Mouse (Mus musculus): ENCODE data around the gene Ptpn3. TPM values are rescaled to one million over a fixed set of nuclear protein-coding genes. Genes with fewer than 3 reads are reported as not detected.

Ptpn3 gene
- total and polyA plus RNA-seq, 2 experiments, result 12.7 to 18.4 TPM

DNA sequence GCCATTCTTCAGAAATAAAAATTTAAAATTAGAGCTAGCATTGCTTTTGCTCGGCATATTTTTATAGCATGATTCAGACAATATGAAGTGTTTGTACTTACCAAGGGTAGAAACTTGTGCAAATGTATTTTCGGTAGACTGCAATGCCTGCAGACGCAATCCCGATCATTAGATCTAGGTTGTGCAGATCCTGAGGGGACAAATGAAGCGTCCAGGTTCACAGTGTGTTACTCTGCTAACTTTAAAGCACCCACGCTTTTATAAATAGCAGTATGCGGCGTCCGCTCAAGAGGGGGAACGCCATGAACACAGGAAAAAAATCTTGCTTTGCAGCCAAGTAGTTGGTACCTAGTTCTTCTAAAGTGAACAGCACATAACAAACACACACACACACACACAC, 56.8 kb downstream of the Ptpn3 start:
- Histone ChIP-seq H3K4me1 (ENCODE audit: control insufficient read depth, insufficient read depth, low read length) (no peaks in the 10 kb centered on the region), H3K9ac (ENCODE audit: low read depth, low read length) (no peak overlapping the region), H3K4me3 (ENCODE audit: insufficient read depth, low read depth, low read length) (no peak overlapping the region), H3K36me3 (ENCODE audit: control insufficient read depth, insufficient read depth, low read length) (peaks cover 24% of the 10 kb centered on the region), H3K27me3 (ENCODE audit: control insufficient read depth, insufficient read depth, low read length) (no peaks in the 10 kb centered on the region), H3K27ac (replicated peaks; ENCODE audit: insufficient read depth, low read depth, low read length) (no peak overlapping the region), H3K79me2 (ENCODE audit: control insufficient read depth, insufficient read depth, low read length) (no peaks in the 10 kb centered on the region)
- no peak for DNase-seq (ENCODE audit: extremely low read depth, low read depth, low spot score)
- TF ChIP-seq CTCF (IDR thresholded peaks at IDR 0.05; ENCODE audit: low read depth, low read length), result no peak
- no peak for TF ChIP-seq POLR2A (IDR thresholded peaks at IDR 0.05; ENCODE audit: extremely low read depth, insufficient read depth, low read length)
- WGBS, result 95% methylated on average over 10 of the region's 10 CpGs

DNA sequence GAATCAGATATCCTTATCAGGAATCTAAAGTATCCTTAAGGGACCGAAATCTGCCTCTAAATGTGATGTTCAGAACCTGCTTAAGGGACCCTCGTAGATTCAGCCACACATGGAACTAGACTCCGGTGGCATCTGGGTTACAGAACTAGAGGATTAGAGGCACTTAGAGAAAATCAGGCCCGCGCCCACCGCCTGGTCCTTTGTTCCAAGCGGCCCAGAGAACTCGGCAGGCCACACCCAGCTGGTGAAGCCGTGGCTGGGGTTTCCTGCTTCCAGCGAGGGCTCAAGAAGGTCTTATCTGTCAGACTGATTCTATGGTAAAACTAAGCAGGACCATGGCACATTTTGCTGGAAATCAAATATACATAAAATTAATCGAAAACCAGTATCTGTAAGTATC, 58.3 kb downstream of the Ptpn3 start:
- Histone ChIP-seq H3K9ac (ENCODE audit: low read depth, low read length) (no peak overlapping the region), H3K36me3 (ENCODE audit: control insufficient read depth, insufficient read depth, low read length) (peaks cover 22% of the 10 kb centered on the region)
- 80% methylated on average over 11 of the region's 11 CpGs for WGBS

DNA sequence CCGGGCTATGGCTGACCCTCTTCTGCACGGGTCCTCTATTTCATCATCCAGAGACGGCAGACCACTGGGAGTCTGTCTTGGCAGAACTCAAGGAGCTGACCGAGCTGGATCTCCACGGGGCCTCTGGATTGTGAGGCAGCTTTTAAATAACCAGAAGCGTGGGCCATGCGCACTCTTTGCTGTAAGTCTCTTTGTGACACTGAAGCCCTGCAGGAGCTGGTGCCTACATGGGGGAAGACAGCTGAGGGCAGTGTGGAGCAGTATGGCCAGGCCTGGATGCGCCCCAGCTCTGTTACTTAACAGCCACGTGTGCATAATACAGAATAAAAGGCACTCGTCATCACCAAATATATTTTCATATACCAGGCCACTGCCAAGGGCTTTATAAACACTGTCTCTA, 60.7 kb downstream of the Ptpn3 start:
- Histone ChIP-seq H3K27ac (replicated peaks; ENCODE audit: insufficient read depth, low read depth, low read length) (no peak overlapping the region), H3K4me3 (ENCODE audit: insufficient read depth, low read depth, low read length) (no peak overlapping the region), H3K27me3 (ENCODE audit: control insufficient read depth, insufficient read depth, low read length) (no peaks in the 10 kb centered on the region), H3K79me2 (ENCODE audit: control insufficient read depth, insufficient read depth, low read length) (no peaks in the 10 kb centered on the region), H3K4me1 (ENCODE audit: control insufficient read depth, insufficient read depth, low read length) (no peaks in the 10 kb centered on the region), H3K36me3 (ENCODE audit: control insufficient read depth, insufficient read depth, low read length) (peaks cover 17% of the 10 kb centered on the region), H3K9ac (ENCODE audit: low read depth, low read length) (no peak overlapping the region)
- TF ChIP-seq POLR2A (IDR thresholded peaks at IDR 0.05; ENCODE audit: extremely low read depth, insufficient read depth, low read length) (no peak), CTCF (IDR thresholded peaks at IDR 0.05; ENCODE audit: low read depth, low read length) (no peak)
- no peak for DNase-seq (ENCODE audit: extremely low read depth, low read depth, low spot score)
- WGBS, result 90% methylated on average over 10 of the region's 10 CpGs

More for the DNA sequence above, 58.3 kb downstream of the Ptpn3 start:
- no peak overlapping the region for H3K4me3 ChIP-seq (ENCODE audit: insufficient read depth, low read depth, low read length)
- no peak overlapping the region for H3K27ac ChIP-seq (replicated peaks; ENCODE audit: insufficient read depth, low read depth, low read length)
- no peaks in the 10 kb centered on the region for H3K27me3 ChIP-seq (ENCODE audit: control insufficient read depth, insufficient read depth, low read length)
- TF ChIP-seq CTCF (IDR thresholded peaks at IDR 0.05; ENCODE audit: low read depth, low read length) (no peak), POLR2A (IDR thresholded peaks at IDR 0.05; ENCODE audit: extremely low read depth, insufficient read depth, low read length) (no peak)
- H3K4me1 ChIP-seq (ENCODE audit: control insufficient read depth, insufficient read depth, low read length), result no peaks in the 10 kb centered on the region
- H3K79me2 ChIP-seq (ENCODE audit: control insufficient read depth, insufficient read depth, low read length), result no peaks in the 10 kb centered on the region
- DNase-seq (ENCODE audit: extremely low read depth, low read depth, low spot score), result no peak

DNA sequence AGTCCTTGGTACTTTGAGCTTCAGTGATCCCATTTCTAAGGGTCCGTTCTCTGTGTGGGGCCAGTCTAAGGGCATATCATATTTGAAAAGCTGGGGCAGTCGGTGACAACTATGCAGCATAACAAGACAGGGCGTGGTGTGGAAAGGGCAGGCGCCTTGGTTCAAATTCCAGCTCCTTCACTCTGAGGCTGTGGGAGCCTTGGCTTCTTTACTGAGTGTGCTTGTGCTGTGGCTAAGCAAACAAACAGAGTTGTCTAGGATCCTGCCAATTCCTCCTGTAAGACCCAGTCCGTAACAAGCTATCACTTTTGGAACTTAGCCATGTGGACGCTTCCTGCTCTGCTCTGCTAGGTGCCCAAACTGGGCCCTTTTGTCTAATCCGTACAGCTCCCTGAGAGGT, 61.5 kb downstream of the Ptpn3 start:
- H3K79me2 ChIP-seq (ENCODE audit: control insufficient read depth, insufficient read depth, low read length), result no peaks in the 10 kb centered on the region
- WGBS, result 64% methylated on average over 7 of the region's 7 CpGs

DNA sequence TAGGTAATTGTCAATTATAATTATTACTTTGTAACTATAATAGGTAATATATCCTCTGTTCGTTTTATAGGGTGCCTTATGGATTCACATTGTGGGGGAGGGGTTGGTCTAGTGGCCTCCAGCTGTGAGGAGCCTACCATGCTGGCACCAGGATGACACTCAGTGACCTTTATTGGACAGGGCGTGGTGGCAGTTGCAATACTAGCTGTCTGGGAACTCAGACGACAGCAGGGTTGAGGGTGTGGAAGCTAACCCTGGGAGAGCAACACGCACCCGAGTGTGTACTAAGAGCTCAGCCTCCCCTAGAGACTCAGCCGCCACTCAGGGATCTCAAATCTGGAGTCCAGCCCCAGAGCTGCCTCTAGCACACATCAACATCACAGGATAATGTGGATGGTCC, 62.5 kb downstream of the Ptpn3 start:
- TF ChIP-seq CTCF (IDR thresholded peaks at IDR 0.05; ENCODE audit: low read depth, low read length), result no peak
- no peak for TF ChIP-seq POLR2A (IDR thresholded peaks at IDR 0.05; ENCODE audit: extremely low read depth, insufficient read depth, low read length)
- WGBS, result 64% methylated on average over 6 of the region's 6 CpGs
- Histone ChIP-seq H3K27ac (replicated peaks; ENCODE audit: insufficient read depth, low read depth, low read length) (no peak overlapping the region), H3K27me3 (ENCODE audit: control insufficient read depth, insufficient read depth, low read length) (no peaks in the 10 kb centered on the region), H3K4me1 (ENCODE audit: control insufficient read depth, insufficient read depth, low read length) (no peaks in the 10 kb centered on the region), H3K4me3 (ENCODE audit: insufficient read depth, low read depth, low read length) (no peak overlapping the region), H3K79me2 (ENCODE audit: control insufficient read depth, insufficient read depth, low read length) (no peaks in the 10 kb centered on the region), H3K9ac (ENCODE audit: low read depth, low read length) (no peak overlapping the region), H3K36me3 (ENCODE audit: control insufficient read depth, insufficient read depth, low read length) (peaks cover 26% of the 10 kb centered on the region)
- DNase-seq (ENCODE audit: extremely low read depth, low read depth, low spot score), result no peak

More for the DNA sequence above, 61.5 kb downstream of the Ptpn3 start:
- Histone ChIP-seq H3K4me3 (ENCODE audit: insufficient read depth, low read depth, low read length) (no peak overlapping the region), H3K4me1 (ENCODE audit: control insufficient read depth, insufficient read depth, low read length) (no peaks in the 10 kb centered on the region), H3K9ac (ENCODE audit: low read depth, low read length) (no peak overlapping the region), H3K27ac (replicated peaks; ENCODE audit: insufficient read depth, low read depth, low read length) (no peak overlapping the region), H3K36me3 (ENCODE audit: control insufficient read depth, insufficient read depth, low read length) (peaks cover 19% of the 10 kb centered on the region), H3K27me3 (ENCODE audit: control insufficient read depth, insufficient read depth, low read length) (no peaks in the 10 kb centered on the region)
- DNase-seq (ENCODE audit: extremely low read depth, low read depth, low spot score), result peak; percentile 8
- no peak for TF ChIP-seq POLR2A (IDR thresholded peaks at IDR 0.05; ENCODE audit: extremely low read depth, insufficient read depth, low read length)
- TF ChIP-seq CTCF (IDR thresholded peaks at IDR 0.05; ENCODE audit: low read depth, low read length), result no peak

DNA sequence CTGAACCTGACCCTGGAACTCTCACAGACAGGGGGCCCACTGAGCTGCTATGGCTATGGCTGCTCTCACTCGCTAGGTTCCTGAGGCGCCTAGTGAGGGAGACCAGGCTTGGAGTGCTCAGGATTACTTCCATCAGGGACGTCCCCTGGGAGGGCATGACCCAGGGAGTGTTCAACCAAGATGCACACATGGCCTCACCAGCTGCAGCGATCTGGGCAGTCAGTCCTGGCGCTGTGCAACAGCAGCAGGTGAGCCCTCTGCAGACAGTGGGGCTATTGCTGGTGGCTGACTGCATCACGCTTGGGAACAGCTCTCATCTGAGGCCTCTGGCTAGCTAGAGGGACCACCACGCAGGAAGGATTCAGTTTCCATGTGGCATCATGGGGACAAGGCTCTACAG, 63.5 kb downstream of the Ptpn3 start:
- no peak overlapping the region for H3K27ac ChIP-seq (replicated peaks; ENCODE audit: insufficient read depth, low read depth, low read length)
- no peak overlapping the region for H3K4me3 ChIP-seq (ENCODE audit: insufficient read depth, low read depth, low read length)
- H3K36me3 ChIP-seq (ENCODE audit: control insufficient read depth, insufficient read depth, low read length), result peaks cover 26% of the 10 kb centered on the region
- H3K27me3 ChIP-seq (ENCODE audit: control insufficient read depth, insufficient read depth, low read length), result no peaks in the 10 kb centered on the region
- no peaks in the 10 kb centered on the region for H3K79me2 ChIP-seq (ENCODE audit: control insufficient read depth, insufficient read depth, low read length)
- H3K4me1 ChIP-seq (ENCODE audit: control insufficient read depth, insufficient read depth, low read length), result no peaks in the 10 kb centered on the region
- 85% methylated on average over 7 of the region's 7 CpGs for WGBS
- TF ChIP-seq CTCF (IDR thresholded peaks at IDR 0.05; ENCODE audit: low read depth, low read length), result no peak
- H3K9ac ChIP-seq (ENCODE audit: low read depth, low read length), result no peak overlapping the region
- DNase-seq (ENCODE audit: extremely low read depth, low read depth, low spot score), result no peak
